8 mouse cellular contexts compared by ENCODE assay signal in the genomic region with DNA sequence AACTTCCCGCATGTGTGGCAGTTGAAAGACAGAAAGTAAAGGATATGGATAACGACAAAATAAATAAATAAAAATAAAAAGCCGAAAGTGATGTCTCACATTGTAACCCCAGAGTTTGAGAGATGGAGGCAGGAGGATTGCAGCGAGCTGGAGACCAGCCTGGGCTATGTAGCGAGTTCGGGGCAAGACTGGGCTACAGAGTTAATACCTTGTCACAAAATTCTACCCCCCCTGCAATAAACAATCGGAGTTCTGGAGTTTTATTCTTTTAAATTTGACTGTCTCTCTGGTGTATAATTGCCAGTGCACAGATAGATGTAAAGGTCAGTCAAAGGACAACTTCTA. TPM values are rescaled to one million over a fixed set of nuclear protein-coding genes. Genes with fewer than 3 reads are reported as not detected.
DNase-seq lines count a peak whose midpoint lies in the region; ATAC-seq and TF ChIP-seq lines count a peak whose summit lies in the region.

No protein-coding gene starts in this region.

- H3K4me3 ChIP-seq in kidney, postnatal 0 days (replicated peaks; ENCODE audit: low read depth, low read length) = peak overlapping the region; percentile 98
- peak overlapping the region; percentile 96 for H3K4me3 ChIP-seq in embryonic facial prominence, embryonic 11.5 days (ENCODE audit: low read depth, low read length)
- H3K4me3 ChIP-seq in hindbrain, postnatal 0 days (ENCODE audit: low read length) = peak overlapping the region; percentile 79
- peak overlapping the region; percentile 96 for H3K4me3 ChIP-seq in midbrain, postnatal 0 days (ENCODE audit: low read depth, low read length)

- TF ChIP-seq CTCF in kidney, postnatal 0 days (IDR thresholded peaks at IDR 0.05; ENCODE audit: low read depth) = no peak
- TF ChIP-seq CTCF in hindbrain, postnatal 0 days (IDR thresholded peaks at IDR 0.05; ENCODE audit: low read depth) = no peak
- TF ChIP-seq CTCF in midbrain, postnatal 0 days (IDR thresholded peaks at IDR 0.05) = no peak

- peak overlapping the region; percentile 38; the same call in 1 of the 2 replicates for H3K9ac ChIP-seq in kidney, postnatal 0 days (ENCODE audit: low read depth, low read length)
- H3K9ac ChIP-seq in embryonic facial prominence, embryonic 11.5 days (replicated peaks; ENCODE audit: low read length) = peak overlapping the region; percentile 96
- peak overlapping the region; percentile 92 for H3K9ac ChIP-seq in hindbrain, postnatal 0 days (replicated peaks; ENCODE audit: low read length)
- H3K9ac ChIP-seq in midbrain, postnatal 0 days (replicated peaks; ENCODE audit: low read length, poor library complexity, severe bottlenecking) = peak overlapping the region; percentile 93

- WGBS in kidney, postnatal 0 days = 20% methylated on average over 7 of the region's 7 CpGs
- 22% methylated on average over 7 of the region's 7 CpGs for WGBS in embryonic facial prominence, embryonic 11.5 days
- WGBS in hindbrain, postnatal 0 days = 15% methylated on average over 7 of the region's 7 CpGs
- WGBS in midbrain, postnatal 0 days = 18% methylated on average over 7 of the region's 7 CpGs

- no peaks in the 10 kb centered on the region for H3K9me3 ChIP-seq in kidney, postnatal 0 days (replicated peaks; ENCODE audit: low read length)
- H3K9me3 ChIP-seq in embryonic facial prominence, embryonic 11.5 days (replicated peaks; ENCODE audit: control insufficient read depth, low read length) = no peaks in the 10 kb centered on the region
- H3K9me3 ChIP-seq in hindbrain, postnatal 0 days (ENCODE audit: low read length) = no peaks in the 10 kb centered on the region
- H3K9me3 ChIP-seq in midbrain, postnatal 0 days (ENCODE audit: low read length) = no peaks in the 10 kb centered on the region

- 0 out of 2 replicates have a peak, but pooled peaks cover 5% of the 10 kb centered on the region for H3K4me1 ChIP-seq in kidney, postnatal 0 days (replicated peaks; ENCODE audit: insufficient read depth, low read length)
- no peaks in the 10 kb centered on the region for H3K4me1 ChIP-seq in embryonic facial prominence, embryonic 11.5 days (ENCODE audit: control insufficient read depth, insufficient read depth, low read length)
- no peaks in the 10 kb centered on the region for H3K4me1 ChIP-seq in hindbrain, postnatal 0 days (ENCODE audit: insufficient read depth, low read length)
- H3K4me1 ChIP-seq in midbrain, postnatal 0 days (ENCODE audit: insufficient read depth, low read length) = peaks cover 9% of the 10 kb centered on the region

- DNase-seq in kidney, postnatal 0 days (ENCODE audit: low spot score) = no peak
- DNase-seq in kidney, postnatal 36 days = no peak
- DNase-seq in embryonic facial prominence, embryonic 11.5 days (ENCODE audit: low spot score) = no peak
- no peak for DNase-seq in hindbrain, postnatal 0 days (ENCODE audit: low spot score)
- DNase-seq in midbrain, postnatal 0 days (ENCODE audit: low spot score) = no peak
- DNase-seq in retina, embryonic 14.5 days (ENCODE audit: low spot score) = no peak
- no peak for DNase-seq in right cerebral cortex, postnatal 14 days
- no peak for DNase-seq in frontal cortex, postnatal 14 days (ENCODE audit: low spot score in 2 of 2)

- peaks cover 13% of the 10 kb centered on the region for H3K36me3 ChIP-seq in kidney, postnatal 0 days (ENCODE audit: insufficient read depth, low read length)
- peaks cover 2% of the 10 kb centered on the region for H3K36me3 ChIP-seq in embryonic facial prominence, embryonic 11.5 days (replicated peaks; ENCODE audit: control insufficient read depth, insufficient read depth, low read depth, low read length)
- peaks cover 18% of the 10 kb centered on the region; the same call in 1 of the 2 replicates for H3K36me3 ChIP-seq in hindbrain, postnatal 0 days (ENCODE audit: insufficient read depth, low read length)
- peaks cover 14% of the 10 kb centered on the region for H3K36me3 ChIP-seq in midbrain, postnatal 0 days (ENCODE audit: insufficient read depth, low read length)

- 0 out of 2 replicates have a peak overlapping the region, but pooled peaks have one; percentile 10 for H3K27ac ChIP-seq in kidney, postnatal 0 days
- 0 out of 2 replicates have a peak overlapping the region, but pooled peaks have one; percentile 16 for H3K27ac ChIP-seq in embryonic facial prominence, embryonic 11.5 days (replicated peaks; ENCODE audit: low read depth, low read length)
- H3K27ac ChIP-seq in hindbrain, postnatal 0 days = peak overlapping the region; percentile 95; the same call in 1 of the 2 replicates
- no peak overlapping the region for H3K27ac ChIP-seq in midbrain, postnatal 0 days (ENCODE audit: low read depth, low read length)

- peak overlapping the region; percentile 74 for H3K4me2 ChIP-seq in kidney, postnatal 0 days (ENCODE audit: low read length)
- peak overlapping the region; percentile 39 for H3K4me2 ChIP-seq in embryonic facial prominence, embryonic 11.5 days (ENCODE audit: low read depth, low read length)
- H3K4me2 ChIP-seq in hindbrain, postnatal 0 days (ENCODE audit: low read depth, low read length) = peak overlapping the region; percentile 73
- H3K4me2 ChIP-seq in midbrain, postnatal 0 days (ENCODE audit: low read depth, low read length, poor library complexity, severe bottlenecking) = peak overlapping the region; percentile 67

- ATAC-seq in kidney, postnatal 0 days (replicated peaks; ENCODE audit: low FRiP score, low read depth) = peak; percentile 25; the same call in 1 of the 2 replicates
- ATAC-seq in embryonic facial prominence, embryonic 11.5 days (replicated peaks; ENCODE audit: insufficient number of reproducible peaks, low FRiP score, low TSS enrichment, low read depth) = peak; percentile 61
- ATAC-seq in hindbrain, postnatal 0 days = peak; percentile 57
- peak; percentile 54 for ATAC-seq in midbrain, postnatal 0 days (ENCODE audit: low FRiP score)

- no peaks in the 10 kb centered on the region for H3K27me3 ChIP-seq in kidney, postnatal 0 days (ENCODE audit: insufficient read depth, low read length)
- no peaks in the 10 kb centered on the region for H3K27me3 ChIP-seq in embryonic facial prominence, embryonic 11.5 days (ENCODE audit: control insufficient read depth, insufficient read depth, low read length)
- H3K27me3 ChIP-seq in hindbrain, postnatal 0 days (ENCODE audit: insufficient read depth, low read length) = no peaks in the 10 kb centered on the region
- H3K27me3 ChIP-seq in midbrain, postnatal 0 days (ENCODE audit: insufficient read depth, low read length) = no peaks in the 10 kb centered on the region

RNA-seq across cellular contexts. Expression of a gene that starts 0.4 kb away (rescaled TPM):
- 116 and 128 TPM in 2 replicates for polyA plus RNA-seq in kidney, postnatal 0 days (2015; fragmentation: Nextera tagmentation; extraction: Ambion mirVana)
- polyA plus RNA-seq in embryonic facial prominence, embryonic 11.5 days (2014; fragmentation: Nextera tagmentation; extraction: Ambion mirVana) = 128 and 137 TPM in 2 replicates
- total RNA-seq in hindbrain, postnatal 0 days (2014; rRNA removed) = 23.3 and 32.6 TPM in 2 replicates
- 76.3 and 80.0 TPM in 2 replicates for polyA plus RNA-seq in hindbrain, postnatal 0 days (2015; fragmentation: Nextera tagmentation; extraction: Ambion mirVana)
- total RNA-seq in midbrain, postnatal 0 days (2014; rRNA removed) = 32.5 and 36.7 TPM in 2 replicates
- polyA plus RNA-seq in midbrain, postnatal 0 days (2015; fragmentation: Nextera tagmentation; extraction: Ambion mirVana) = 66.9 and 71.0 TPM in 2 replicates

RNA-seq across cellular contexts. Expression of a gene that starts 42.4 kb away (rescaled TPM):
- polyA plus RNA-seq in kidney, postnatal 0 days (2015; fragmentation: Nextera tagmentation; extraction: Ambion mirVana) = 39.7 and 40.0 TPM in 2 replicates
- polyA plus RNA-seq in embryonic facial prominence, embryonic 11.5 days (2014; fragmentation: Nextera tagmentation; extraction: Ambion mirVana) = 49.4 and 54.9 TPM in 2 replicates
- 27.9 and 31.1 TPM in 2 replicates for total RNA-seq in hindbrain, postnatal 0 days (2014; rRNA removed)
- 44.0 and 44.7 TPM in 2 replicates for polyA plus RNA-seq in hindbrain, postnatal 0 days (2015; fragmentation: Nextera tagmentation; extraction: Ambion mirVana)
- 24.5 and 44.6 TPM in 2 replicates for total RNA-seq in midbrain, postnatal 0 days (2014; rRNA removed)
- polyA plus RNA-seq in midbrain, postnatal 0 days (2015; fragmentation: Nextera tagmentation; extraction: Ambion mirVana) = 44.3 and 45.7 TPM in 2 replicates

RNA-seq across cellular contexts. Expression of a gene that starts 42.5 kb away (rescaled TPM):
- polyA plus RNA-seq in kidney, postnatal 0 days (2015; fragmentation: Nextera tagmentation; extraction: Ambion mirVana) = 2.0 and 2.1 TPM in 2 replicates
- 0.48 and 1.2 TPM in 2 replicates for polyA plus RNA-seq in embryonic facial prominence, embryonic 11.5 days (2014; fragmentation: Nextera tagmentation; extraction: Ambion mirVana)
- 2.0 and 3.5 TPM in 2 replicates for total RNA-seq in hindbrain, postnatal 0 days (2014; rRNA removed)
- polyA plus RNA-seq in hindbrain, postnatal 0 days (2015; fragmentation: Nextera tagmentation; extraction: Ambion mirVana) = 3.3 and 3.4 TPM in 2 replicates
- total RNA-seq in midbrain, postnatal 0 days (2014; rRNA removed) = 1.6 and 3.4 TPM in 2 replicates
- polyA plus RNA-seq in midbrain, postnatal 0 days (2015; fragmentation: Nextera tagmentation; extraction: Ambion mirVana) = 3.8 and 4.4 TPM in 2 replicates

Comparison
In these comparisons a context has a peak if more than half of its experiments do, and no peak if none do; other contexts are left out.
1. H3K9ac ChIP-seq: peak in every context shown above with its lines; median percentile 96 in embryonic facial prominence, embryonic 11.5 days; 93 in midbrain, postnatal 0 days; 92 in hindbrain, postnatal 0 days; 38 in kidney, postnatal 0 days.